Mouse (Mus musculus): Measurements from ENCODE around the gene Megf11. TPM values are rescaled to one million over a fixed set of nuclear protein-coding genes. Genes with fewer than 3 reads are reported as not detected.

The Megf11 gene
- polyA plus RNA-seq, 1 experiment from 2014 or later, result 1.3 TPM

DNA sequence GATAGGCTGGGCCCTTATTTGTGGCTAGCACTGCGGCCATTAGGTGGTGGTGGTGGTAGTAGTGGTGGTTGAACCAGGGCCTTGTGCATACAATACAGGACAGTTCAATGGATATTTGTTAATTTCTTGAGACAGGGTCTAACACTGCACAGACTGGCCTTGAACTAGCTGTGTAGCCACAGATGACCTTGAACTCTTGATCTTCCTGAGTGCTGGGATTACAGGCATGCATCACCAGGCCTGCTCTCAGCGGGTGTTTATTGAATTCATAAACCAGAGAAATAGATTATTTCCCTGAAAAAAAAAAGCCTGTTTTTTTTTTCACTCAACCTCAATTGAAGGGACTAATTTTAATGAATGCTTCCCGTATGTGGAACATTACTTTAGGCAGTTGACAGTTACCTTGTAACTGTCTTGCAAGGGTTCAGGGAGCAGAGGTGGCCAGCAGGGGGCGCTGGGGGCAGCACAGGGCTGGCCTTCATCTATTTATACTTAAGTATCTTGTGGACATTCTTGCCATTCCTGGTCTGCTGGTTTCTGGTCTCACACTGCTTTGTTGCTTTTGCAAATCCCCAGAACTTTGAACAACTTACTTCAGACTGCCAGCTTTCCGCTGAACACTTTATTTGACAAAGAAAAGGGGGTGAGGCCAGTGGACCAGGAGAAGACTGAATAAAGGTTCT lies 8.6 kb downstream of the Megf11 start:
- ChIA-PET POLR2A (no interaction called here), CTCF (interaction anchor here (0.8 to 1.5 kb wide), 5 partner anchors 9 to 245 kb away, joined by 3 to 5 read pairs (median 3); partner anchors contain the start of gene Megf11)
- no peak for ATAC-seq

DNA sequence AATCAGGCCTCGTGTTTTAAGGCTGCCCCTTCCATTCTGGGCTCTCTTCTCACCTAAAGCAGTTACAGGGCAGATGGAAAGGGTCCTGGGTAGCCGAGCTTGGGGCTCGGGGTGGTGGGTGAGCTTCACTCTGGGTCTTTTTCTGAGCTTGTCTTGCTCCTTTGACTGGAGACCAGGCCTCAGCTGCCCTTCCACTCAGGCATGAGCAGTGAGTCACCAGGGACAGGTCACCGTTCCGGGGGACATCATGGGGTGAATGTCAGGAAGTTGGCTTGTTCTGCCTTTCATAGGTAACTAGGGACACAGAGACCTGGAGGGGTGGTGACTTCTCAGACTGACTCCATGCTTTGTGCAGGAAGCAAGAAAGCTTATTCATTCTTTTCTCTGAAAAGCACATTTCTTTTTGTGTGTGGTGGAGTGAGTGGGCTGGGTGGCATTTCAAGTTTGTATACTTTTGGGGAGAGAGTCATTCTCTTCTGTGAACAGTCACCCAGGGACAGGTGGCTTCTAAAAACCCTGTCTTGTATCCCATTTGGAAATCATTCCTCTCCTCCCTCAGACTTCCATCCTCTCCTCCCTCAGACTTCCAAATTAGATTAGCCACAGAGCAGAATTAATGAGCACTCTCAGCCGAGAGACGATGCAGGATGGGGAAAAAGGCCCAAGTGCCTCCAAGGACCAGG lies 10.0 kb downstream of the Megf11 start:
- no peak for DNase-seq (ENCODE audit: low read depth, low spot score)
- in situ Hi-C loops (cut with MboI; ENCODE audit: low pct_unique_long_range_greater_than_20kb), result no loop called here
- ATAC-seq, result no peak
- POLR2A ChIA-PET, result no interaction called here
- CTCF ChIA-PET, result interaction anchor here (0.9 kb wide), 1 partner anchor 10 kb away, joined by 3 read pairs; no protein-coding TSS in a partner anchor
- peaks cover 3% of the 10 kb centered on the region for H3K27me3 ChIP-seq
- no peak for TF ChIP-seq CTCF (IDR thresholded peaks at IDR 0.05)

More for the DNA sequence above, 8.6 kb downstream of the Megf11 start:
- TF ChIP-seq CTCF (IDR thresholded peaks at IDR 0.05), result peak; percentile 95
- peaks cover 3% of the 10 kb centered on the region for H3K27me3 ChIP-seq
- in situ Hi-C loops (cut with MboI; ENCODE audit: low pct_unique_long_range_greater_than_20kb), result loop anchor here (5.0 kb wide), 2 partner anchors 47 to 243 kb away; no protein-coding TSS in a partner anchor
- no peak for DNase-seq (ENCODE audit: low read depth, low spot score)

DNA sequence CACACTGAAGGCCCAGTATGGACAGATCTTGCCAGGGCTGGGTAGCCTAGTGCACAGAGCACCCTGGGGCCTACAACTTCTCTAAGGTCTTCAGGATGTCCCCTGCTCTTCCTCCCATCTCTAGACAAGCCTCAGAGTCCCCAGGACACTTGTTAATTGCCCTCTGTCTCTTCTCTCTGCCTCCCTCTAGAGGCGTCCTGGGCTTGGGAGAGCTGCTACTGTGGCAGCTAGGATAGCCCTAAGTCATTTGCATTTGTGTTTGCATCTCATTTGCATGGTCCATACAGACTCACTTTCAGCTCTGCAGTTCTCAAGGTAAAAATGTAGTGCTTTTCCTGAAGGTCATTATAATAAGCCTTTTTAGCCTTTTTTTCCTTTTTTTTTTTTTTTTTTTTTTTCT lies 11.7 kb downstream of the Megf11 start:
- DNase-seq (ENCODE audit: low read depth, low spot score), result no peak
- ChIA-PET POLR2A (interaction anchor here (0.6 kb wide), 1 partner anchor 159 kb away, joined by 3 read pairs; no protein-coding TSS in a partner anchor), CTCF (interaction anchor here (1.4 kb wide), 1 partner anchor 14 kb away, joined by 4 read pairs; no protein-coding TSS in a partner anchor)
- ATAC-seq, result no peak
- in situ Hi-C loops (cut with MboI; ENCODE audit: low pct_unique_long_range_greater_than_20kb), result no loop called here
- TF ChIP-seq CTCF (IDR thresholded peaks at IDR 0.05), result no peak
- H3K27me3 ChIP-seq, result peaks cover 7% of the 10 kb centered on the region

DNA sequence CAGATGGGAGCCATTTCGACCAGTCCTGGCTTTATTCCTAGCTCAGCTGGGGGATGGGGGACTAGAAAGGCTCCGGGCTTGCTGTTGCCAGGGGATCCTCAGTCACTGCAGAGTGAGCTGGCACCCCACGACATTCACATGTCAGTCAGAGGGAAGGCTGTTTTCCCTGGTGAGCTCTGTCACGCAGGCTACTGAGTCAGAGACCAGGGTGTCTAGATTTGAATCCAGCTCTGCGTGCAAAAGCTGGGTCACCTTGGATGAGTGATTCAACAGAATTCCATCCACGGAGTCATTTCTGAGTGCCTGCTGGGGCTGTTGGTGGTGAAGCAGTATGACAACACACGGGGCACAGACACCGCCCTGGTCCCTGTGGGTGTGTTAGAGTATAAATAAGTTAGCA lies 13.7 kb downstream of the Megf11 start:
- in situ Hi-C loops (cut with MboI; ENCODE audit: low pct_unique_long_range_greater_than_20kb), result no loop called here
- TF ChIP-seq CTCF (IDR thresholded peaks at IDR 0.05), result no peak
- peaks cover 7% of the 10 kb centered on the region for H3K27me3 ChIP-seq
- CTCF ChIA-PET, result no interaction called here
- DNase-seq (ENCODE audit: low read depth, low spot score) (no peak), ATAC-seq (no peak)
- POLR2A ChIA-PET, result no interaction called here

DNA sequence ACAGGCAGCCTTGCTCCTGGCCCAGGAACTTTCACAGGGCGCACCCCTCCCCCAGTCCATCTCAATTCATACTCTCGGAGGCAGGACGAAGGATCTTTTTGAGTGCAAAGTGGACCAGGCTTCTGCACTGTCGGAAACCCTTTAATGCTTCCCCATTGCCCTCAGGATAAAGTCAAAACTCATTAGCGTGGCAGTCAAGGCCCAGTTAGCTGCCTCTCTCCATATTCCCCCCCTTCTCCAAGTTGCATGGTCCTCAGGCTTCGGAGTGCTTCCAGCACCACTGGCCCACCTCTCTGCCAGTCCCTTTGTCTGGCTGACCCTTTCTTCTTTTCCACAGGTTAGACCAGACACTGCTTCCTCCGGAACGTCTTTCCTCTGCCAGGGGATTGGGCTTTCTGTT lies 16.7 kb downstream of the Megf11 start:
- H3K27me3 ChIP-seq, result peaks cover 11% of the 10 kb centered on the region
- no peak for ATAC-seq
- in situ Hi-C loops (cut with MboI; ENCODE audit: low pct_unique_long_range_greater_than_20kb), result no loop called here
- DNase-seq (ENCODE audit: low read depth, low spot score), result no peak
- CTCF ChIA-PET, result no interaction called here
- POLR2A ChIA-PET, result no interaction called here
- TF ChIP-seq CTCF (IDR thresholded peaks at IDR 0.05), result no peak

DNA sequence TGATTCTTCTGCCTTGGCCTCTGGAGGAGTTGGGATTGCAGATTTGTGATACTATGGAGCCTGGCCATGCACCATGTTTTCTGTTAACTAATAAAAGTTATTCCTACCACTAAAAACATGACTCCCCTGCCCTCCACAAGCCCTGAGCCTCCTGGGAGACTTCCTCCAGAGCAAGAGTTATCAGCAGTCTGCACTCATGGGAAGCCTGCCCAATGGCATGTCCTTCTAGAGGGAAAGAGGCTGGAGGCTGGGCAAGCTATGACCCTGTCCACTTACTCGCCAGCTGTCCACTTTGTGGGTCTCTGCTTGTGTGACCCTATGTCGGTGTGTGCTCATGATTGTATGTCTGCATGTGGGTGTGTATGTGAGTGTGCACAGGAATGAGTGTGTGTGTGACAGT lies 21.4 kb downstream of the Megf11 start:
- TF ChIP-seq CTCF (IDR thresholded peaks at IDR 0.05), result no peak
- no peak for ATAC-seq
- ChIA-PET POLR2A (no interaction called here), CTCF (no interaction called here)
- H3K27me3 ChIP-seq, result peaks cover 4% of the 10 kb centered on the region
- no peak for DNase-seq (ENCODE audit: low read depth, low spot score)
- in situ Hi-C loops (cut with MboI; ENCODE audit: low pct_unique_long_range_greater_than_20kb), result no loop called here

DNA sequence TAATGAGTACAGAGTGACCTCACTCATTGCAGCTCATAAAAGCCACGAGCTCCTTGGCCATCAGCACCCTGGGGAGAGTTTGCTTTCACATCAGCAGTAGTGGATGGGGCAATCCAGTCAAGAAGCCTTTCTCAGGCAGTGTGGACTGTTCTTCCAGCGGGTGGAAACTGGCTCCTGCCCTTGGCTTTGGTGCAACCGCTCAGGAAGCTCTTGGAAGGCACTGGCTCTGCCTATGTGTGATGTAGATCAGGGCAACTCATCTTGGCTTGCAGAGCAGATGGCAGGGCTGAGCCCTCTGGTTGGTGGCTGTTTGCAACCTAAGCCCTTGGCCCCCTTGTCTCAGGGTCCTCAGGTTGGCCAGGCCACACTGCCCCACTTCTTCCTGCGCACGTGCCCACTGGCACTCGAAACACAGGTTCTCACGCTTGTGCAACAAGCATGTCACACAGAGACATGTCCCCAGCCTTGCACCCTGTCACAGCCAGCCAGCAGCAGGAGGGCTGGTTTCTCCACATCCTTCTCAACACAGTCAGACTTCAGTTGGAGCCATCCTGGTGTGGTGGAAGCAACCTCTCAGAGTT lies 22.1 kb downstream of the Megf11 start:
- ChIA-PET CTCF (no interaction called here), POLR2A (no interaction called here)
- no peak for TF ChIP-seq CTCF (IDR thresholded peaks at IDR 0.05)
- ATAC-seq (no peak), DNase-seq (ENCODE audit: low read depth, low spot score) (no peak)
- in situ Hi-C loops (cut with MboI; ENCODE audit: low pct_unique_long_range_greater_than_20kb), result no loop called here
- peaks cover 4% of the 10 kb centered on the region for H3K27me3 ChIP-seq

DNA sequence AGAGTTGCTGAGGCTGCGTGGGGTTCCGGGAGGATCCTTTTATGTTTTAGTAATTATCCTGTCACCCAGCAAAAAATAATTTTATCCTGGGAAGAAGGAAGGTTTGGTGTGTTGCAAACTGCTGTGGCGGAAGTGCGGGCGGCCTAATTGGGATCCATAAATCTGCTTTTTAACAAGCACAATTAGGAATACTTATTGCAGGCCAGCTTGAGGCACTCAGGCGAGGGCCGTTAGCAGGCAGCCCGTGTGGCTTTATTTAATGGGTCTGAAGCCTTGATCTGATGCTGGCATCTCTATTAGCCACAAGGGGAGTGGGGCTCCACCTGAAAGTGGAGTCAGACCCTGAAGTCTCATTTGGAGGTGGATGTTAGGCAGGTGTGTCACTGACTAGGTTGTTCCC lies 23.4 kb downstream of the Megf11 start:
- CTCF ChIA-PET, result no interaction called here

DNA sequence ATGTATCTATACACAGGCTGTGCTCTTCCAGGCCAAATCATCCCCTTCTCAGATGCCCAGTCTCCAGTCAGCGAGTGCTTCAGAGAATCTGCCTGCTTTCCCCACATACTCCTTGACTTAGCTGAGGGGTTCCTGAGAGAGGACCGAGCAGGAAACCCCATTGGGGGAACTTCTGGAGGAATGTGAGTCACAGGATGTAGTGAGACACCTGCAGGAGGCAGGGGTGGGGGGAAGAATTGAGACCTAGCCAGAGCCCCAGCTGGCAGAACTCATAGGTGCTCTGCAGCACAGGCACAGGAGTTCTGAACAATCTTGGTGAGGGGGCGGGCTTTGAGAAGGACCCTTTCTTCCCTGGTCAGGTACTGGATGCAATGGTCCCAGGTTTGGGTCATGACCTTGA lies 35.0 kb downstream of the Megf11 start:
- TF ChIP-seq CTCF (IDR thresholded peaks at IDR 0.05), result no peak
- ChIA-PET POLR2A (no interaction called here), CTCF (no interaction called here)
- ATAC-seq, result no peak
- in situ Hi-C loops (cut with MboI; ENCODE audit: low pct_unique_long_range_greater_than_20kb), result no loop called here
- peaks cover 3% of the 10 kb centered on the region for H3K27me3 ChIP-seq
- no peak for DNase-seq (ENCODE audit: low read depth, low spot score)

More for the DNA sequence above, 23.4 kb downstream of the Megf11 start:
- TF ChIP-seq CTCF (IDR thresholded peaks at IDR 0.05), result no peak
- DNase-seq (ENCODE audit: low read depth, low spot score), result no peak
- POLR2A ChIA-PET, result no interaction called here
- peaks cover 4% of the 10 kb centered on the region for H3K27me3 ChIP-seq
- ATAC-seq, result no peak
- in situ Hi-C loops (cut with MboI; ENCODE audit: low pct_unique_long_range_greater_than_20kb), result no loop called here

DNA sequence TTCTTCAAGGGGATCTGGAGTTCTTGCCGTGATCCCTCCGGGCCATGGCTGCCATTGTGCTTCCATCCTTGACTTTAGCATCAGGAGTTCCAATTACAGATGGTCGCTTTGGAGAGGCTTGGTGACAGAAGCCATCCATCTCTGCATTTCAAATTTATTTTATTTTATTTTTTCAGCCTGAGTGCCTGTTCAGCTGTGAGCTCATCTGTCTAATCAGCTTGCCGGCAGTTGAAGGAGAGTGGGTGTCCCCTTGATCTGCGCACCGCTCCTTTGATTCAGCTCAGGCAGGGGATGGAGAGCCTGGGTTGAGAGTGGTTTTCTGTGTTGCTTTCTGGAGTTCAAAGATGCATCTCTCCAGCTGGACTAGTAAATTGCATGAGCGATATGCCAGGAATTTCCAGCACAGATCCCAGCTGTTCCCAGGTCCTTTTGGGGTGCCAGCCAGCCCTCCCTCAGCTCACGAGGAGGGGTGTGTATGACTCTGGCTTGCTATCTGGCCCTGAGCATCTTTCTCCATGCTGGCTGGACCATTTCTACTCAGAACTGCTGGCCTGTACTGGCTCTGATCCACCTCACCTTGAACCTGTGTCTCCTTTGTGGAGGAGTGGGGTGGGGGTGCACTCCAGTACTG lies 36.7 kb downstream of the Megf11 start:
- in situ Hi-C loops (cut with MboI; ENCODE audit: low pct_unique_long_range_greater_than_20kb), result no loop called here
- ATAC-seq, result no peak
- peaks cover 13% of the 10 kb centered on the region for H3K27me3 ChIP-seq
- ChIA-PET CTCF (no interaction called here), POLR2A (no interaction called here)
- no peak for DNase-seq (ENCODE audit: low read depth, low spot score)
- TF ChIP-seq CTCF (IDR thresholded peaks at IDR 0.05), result no peak

DNA sequence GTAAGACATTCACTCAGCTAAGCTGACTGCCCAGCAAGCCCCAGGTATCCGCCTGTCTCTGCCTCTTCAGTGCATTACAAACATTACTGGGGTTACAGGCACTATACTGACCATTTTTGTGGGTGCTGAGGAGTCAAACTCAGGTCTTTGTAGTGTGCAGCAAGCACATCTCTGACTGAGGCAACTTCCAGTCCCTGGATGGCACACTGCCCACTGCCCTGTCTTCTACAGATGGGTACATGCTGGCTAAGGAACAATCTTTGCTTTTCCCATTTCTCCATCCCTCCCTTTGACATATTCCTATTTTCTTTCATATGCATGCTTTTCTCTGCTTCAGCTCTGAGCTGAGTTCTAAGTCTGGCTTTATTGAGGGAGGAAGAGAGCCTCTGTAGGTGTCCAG lies 38.5 kb downstream of the Megf11 start:
- POLR2A ChIA-PET, result no interaction called here
- DNase-seq (ENCODE audit: low read depth, low spot score) (no peak), ATAC-seq (no peak)
- no peak for TF ChIP-seq CTCF (IDR thresholded peaks at IDR 0.05)
- in situ Hi-C loops (cut with MboI; ENCODE audit: low pct_unique_long_range_greater_than_20kb), result no loop called here
- H3K27me3 ChIP-seq, result peaks cover 18% of the 10 kb centered on the region
- CTCF ChIA-PET, result no interaction called here

Measured in Patski (cell line).